Mouse (Mus musculus) ES-E14 (cell line): ENCODE measurements around the gene Rybp. TPM values are rescaled to one million over a fixed set of nuclear protein-coding genes. Genes with fewer than 3 reads are reported as not detected.

Experiments
- DNase-seq: peaks from one replicate; pipeline ENCODE4 v3.0.0-alpha.2; 2013; ENCODE audit warnings: low read depth, low spot score
- H3K27ac ChIP-seq: 2 replicates; pipeline ENCODE4 v1.5.1; 2012; ENCODE audit warnings: low read depth, mild to moderate bottlenecking, low read length, moderate library complexity, mixed read lengths; ENCODE audit not compliant: poor library complexity, insufficient read depth, severe bottlenecking
- H3K36me3 ChIP-seq: 2 replicates; pipeline ENCODE4 v1.6.1; 2012; ENCODE audit warnings: mild to moderate bottlenecking, low read length, moderate library complexity, mixed read lengths; ENCODE audit not compliant: control insufficient read depth, poor library complexity, insufficient read depth, severe bottlenecking
- H3K4me1 ChIP-seq, 2 experiments: fragments of 150-350 bp in 1 of 2; sonication (generic) in 1 of 2; 2 replicates each; pipeline ENCODE4 v1.6.1; 2012; ENCODE audit warnings: low read length in 2 of 2, mild to moderate bottlenecking in 1 of 2, mixed read lengths in 1 of 2; ENCODE audit not compliant: control insufficient read depth in 2 of 2, insufficient read depth in 2 of 2, poor library complexity in 1 of 2
- H3K4me3 ChIP-seq, 2 experiments: fragments of 150-350 bp in 1 of 2; sonication (generic) in 1 of 2; 2 replicates each; pipeline ENCODE4 v1.5.1; 2012; ENCODE audit warnings: low read length in 2 of 2, low read depth in 1 of 2, mild to moderate bottlenecking in 1 of 2, mixed read lengths in 1 of 2; ENCODE audit not compliant: insufficient read depth in 1 of 2, poor library complexity in 1 of 2, severe bottlenecking in 1 of 2
- H3K9ac ChIP-seq: 2 replicates; pipeline ENCODE4 v1.6.1; 2012; ENCODE audit warnings: low read depth, mild to moderate bottlenecking, low read length, mixed read lengths; ENCODE audit not compliant: poor library complexity, insufficient read depth, severe bottlenecking
- H3K9me3 ChIP-seq: fragments of 150-350 bp; sonication (generic); 2 replicates; pipeline ENCODE4 v1.6.1; 2012; ENCODE audit warnings: low read depth, mild to moderate bottlenecking, low read length; ENCODE audit not compliant: control insufficient read depth, insufficient read depth
- CHD2 ChIP-seq: IDR thresholded peaks from 2 replicates; pipeline ENCODE4 v1.6.1; 2014; ENCODE audit warnings: mild to moderate bottlenecking, low read depth, low read length, inconsistent platforms
- HCFC1 ChIP-seq: IDR thresholded peaks from 2 replicates; pipeline ENCODE4 v1.6.1; 2012; ENCODE audit warnings: low read length, inconsistent platforms, borderline replicate concordance; ENCODE audit not compliant: insufficient read depth
- MAFK ChIP-seq: IDR thresholded peaks from 2 replicates; pipeline ENCODE4 v1.6.1; 2014; ENCODE audit warnings: mild to moderate bottlenecking, low read depth, low read length, inconsistent platforms; ENCODE audit not compliant: insufficient read depth
- ZC3H11A ChIP-seq: IDR thresholded peaks from 2 replicates; pipeline ENCODE4 v1.6.1; 2012; ENCODE audit warnings: low read depth, mild to moderate bottlenecking, inconsistent platforms, low read length, borderline replicate concordance
- ZNF384 ChIP-seq: IDR thresholded peaks from 2 replicates; pipeline ENCODE4 v1.6.1; 2012; ENCODE audit warnings: low read depth, low read length, inconsistent platforms
- in situ Hi-C, 2 experiments: fragments of 600-800 bp; cut with MboI; formaldehyde crosslinking; loops; one replicate each; pipeline ENCODE4 v1.15.1; 2025; ENCODE audit warnings: low sequenced_read_pairs in 2 of 2, inconsistent platforms in 1 of 2; ENCODE audit not compliant: unreplicated experiment in 2 of 2
- total RNA-seq: library from RNA; depleted of rRNA; stranded (reverse); fragments of 300-350 nt; gene quantifications from 2 replicates; pipeline ENCODE4 v1.2.3, GENCODE M21; 2012

The Rybp gene
- total RNA-seq, 1 experiment: 71.9 TPM

DNA sequence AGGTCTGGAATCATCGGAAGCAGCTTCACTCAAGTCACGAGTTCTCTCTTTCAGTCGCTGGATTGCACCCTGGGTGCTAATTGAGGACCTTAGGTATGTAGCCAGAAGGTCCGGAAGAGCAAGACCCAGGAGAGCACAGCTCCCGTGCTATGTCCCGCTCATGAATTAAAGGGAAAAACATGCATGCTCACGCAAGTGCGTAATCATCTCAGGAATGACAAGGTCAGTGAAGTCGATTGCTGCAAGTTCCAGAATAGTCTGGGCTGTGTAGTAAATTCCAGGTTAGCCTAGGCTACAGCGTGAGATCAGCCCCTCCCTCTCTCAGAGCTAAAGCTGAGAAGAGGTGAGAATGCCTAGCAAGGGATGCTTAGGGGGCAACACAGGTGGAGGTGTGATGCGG lies 100.5 kb downstream of the Rybp start:
- Histone ChIP-seq H3K4me1 (peaks cover 1 to 2% of the 10 kb centered on the region in 2 experiments; a peak in 2 of 4 replicates), H3K9ac (no peak overlapping the region), H3K4me3 (no peak overlapping the region), H3K27ac (no peak overlapping the region), H3K9me3 (no peaks in the 10 kb centered on the region), H3K36me3 (no peaks in the 10 kb centered on the region)
- in situ Hi-C loops: no loop called here
- TF ChIP-seq CHD2 (no peak), ZNF384 (no peak), MAFK (no peak), ZC3H11A (no peak), HCFC1 (no peak)
- no peak for DNase-seq

DNA sequence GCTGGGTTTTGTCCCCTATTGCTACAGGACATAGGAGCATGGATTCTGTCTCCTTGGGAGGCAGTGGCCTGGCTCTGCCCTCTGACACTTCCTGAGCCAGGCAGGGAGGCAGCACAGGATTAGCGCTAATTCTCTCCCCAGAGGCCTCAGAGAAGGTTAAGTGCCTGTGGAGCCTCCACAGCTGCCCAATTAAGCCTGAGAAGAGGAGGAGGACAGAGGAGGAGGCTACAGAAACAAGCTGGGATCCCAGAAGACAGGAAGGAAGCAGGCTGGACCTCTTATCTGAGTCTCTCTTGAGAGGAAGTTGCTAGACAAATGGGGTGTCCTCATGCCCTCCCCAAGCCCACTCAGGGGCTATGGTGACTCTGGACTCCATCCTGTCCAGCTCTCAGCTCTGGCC lies 101.8 kb downstream of the Rybp start:
- Histone ChIP-seq H3K9ac (no peak overlapping the region), H3K9me3 (no peaks in the 10 kb centered on the region), H3K36me3 (no peaks in the 10 kb centered on the region), H3K27ac (no peak overlapping the region), H3K4me3 (no peak overlapping the region), H3K4me1 (peaks cover 1 to 12% of the 10 kb centered on the region in 2 experiments; a peak in 3 of 4 replicates)
- TF ChIP-seq ZC3H11A: no peak
- no peak for DNase-seq
- in situ Hi-C loops: no loop called here

DNA sequence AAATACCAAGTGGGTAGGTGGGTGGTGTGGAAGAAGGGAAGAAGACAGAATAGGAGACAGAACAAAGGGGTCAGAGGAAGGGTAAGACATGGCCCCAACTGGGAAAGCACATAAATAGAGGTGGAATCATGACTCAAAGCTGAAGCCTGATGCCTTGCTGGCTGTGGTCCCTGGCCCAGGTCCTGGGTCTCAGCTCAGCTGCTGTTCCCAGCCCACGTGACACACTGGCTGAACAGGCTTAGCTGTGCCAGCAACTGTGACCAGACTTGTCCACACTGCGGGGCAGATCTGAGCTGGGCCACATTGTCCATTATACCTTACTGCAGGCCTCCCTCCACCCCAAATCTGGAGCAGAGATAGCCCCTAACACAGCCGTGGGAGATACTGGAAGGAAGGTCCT lies 103.9 kb downstream of the Rybp start:
- in situ Hi-C loops: no loop called here
- no peak overlapping the region for H3K27ac ChIP-seq
- H3K4me3 ChIP-seq: no peak overlapping the region
- DNase-seq: no peak
- no peak overlapping the region for H3K9ac ChIP-seq
- peaks cover 0 to 13% of the 10 kb centered on the region in 2 experiments; a peak in 2 of 4 replicates for H3K4me1 ChIP-seq
- TF ChIP-seq MAFK: no peak
- no peak for TF ChIP-seq HCFC1
- TF ChIP-seq ZNF384: no peak
- no peak for TF ChIP-seq CHD2
- TF ChIP-seq ZC3H11A: no peak
- H3K36me3 ChIP-seq: no peaks in the 10 kb centered on the region
- no peaks in the 10 kb centered on the region for H3K9me3 ChIP-seq

DNA sequence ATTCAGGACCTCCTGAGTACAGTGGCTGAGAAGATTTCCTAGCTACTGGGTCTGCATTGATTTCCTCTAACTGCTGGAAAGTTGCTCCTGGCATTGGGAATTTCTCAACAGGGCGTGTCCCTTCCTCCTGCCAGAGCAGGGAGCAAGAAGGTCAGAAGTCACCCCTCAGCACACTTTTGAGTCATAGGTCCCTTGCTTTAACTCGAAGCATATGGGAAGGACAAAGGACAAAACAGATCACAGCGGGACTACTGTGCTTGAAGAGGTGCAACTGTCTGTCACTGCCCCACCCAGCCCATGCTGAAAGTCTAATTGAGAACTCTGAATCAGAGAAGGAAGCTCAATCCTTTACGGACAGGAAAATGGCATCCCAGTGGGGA lies 106.4 kb downstream of the Rybp start:
- peak; percentile 62 for DNase-seq
- H3K27ac ChIP-seq: no peak overlapping the region
- TF ChIP-seq HCFC1: no peak
- no peak for TF ChIP-seq MAFK
- no peak for TF ChIP-seq ZNF384
- TF ChIP-seq CHD2: no peak
- no peak for TF ChIP-seq ZC3H11A
- H3K4me3 ChIP-seq: no peak overlapping the region
- no peaks in the 10 kb centered on the region for H3K9me3 ChIP-seq
- peaks cover 0 to 13% of the 10 kb centered on the region in 2 experiments; a peak in 2 of 4 replicates for H3K4me1 ChIP-seq
- H3K36me3 ChIP-seq: no peaks in the 10 kb centered on the region
- H3K9ac ChIP-seq: no peak overlapping the region
- in situ Hi-C loops: no loop called here

DNA sequence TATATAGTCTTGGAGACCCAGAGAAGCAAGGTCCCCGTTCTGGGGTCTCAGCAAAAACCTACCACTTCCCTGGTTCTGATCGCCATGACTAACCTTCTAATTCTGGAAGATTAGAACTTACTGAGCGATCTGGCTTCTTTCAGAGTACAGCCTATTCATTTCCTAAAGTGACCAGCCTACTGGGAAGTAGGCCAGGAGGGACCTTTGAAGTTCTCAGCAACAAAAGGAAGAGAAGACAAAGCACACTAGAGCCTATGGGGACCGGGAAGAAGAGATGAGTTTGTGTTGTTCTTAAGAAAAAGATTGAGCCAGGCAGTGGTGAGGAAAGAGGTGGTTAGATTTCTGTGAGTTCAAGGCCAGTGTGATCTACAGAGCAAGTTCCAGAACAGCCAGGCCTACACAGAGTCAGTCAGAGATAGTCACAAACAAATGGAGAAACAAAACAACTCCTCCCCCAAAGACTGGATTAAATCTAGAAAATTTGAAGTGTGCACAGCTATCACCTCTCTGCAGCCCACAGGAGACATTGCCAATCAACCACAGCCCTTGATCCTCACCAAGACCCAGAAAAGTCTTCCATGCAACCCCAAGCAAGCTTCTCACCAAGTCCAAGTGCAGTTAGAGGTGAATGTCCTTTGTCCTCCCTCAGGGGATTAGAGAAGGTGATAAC lies 106.9 kb downstream of the Rybp start:
- H3K9me3 ChIP-seq: no peaks in the 10 kb centered on the region
- H3K27ac ChIP-seq: no peak overlapping the region; the same call in 1 of the 2 replicates
- peaks cover 0 to 13% of the 10 kb centered on the region in 2 experiments; a peak in 2 of 4 replicates for H3K4me1 ChIP-seq
- DNase-seq: no peak
- TF ChIP-seq CHD2 (no peak), ZNF384 (no peak), ZC3H11A (no peak), HCFC1 (no peak), MAFK (no peak)
- no peaks in the 10 kb centered on the region for H3K36me3 ChIP-seq
- H3K4me3 ChIP-seq: no peak overlapping the region
- no peak overlapping the region for H3K9ac ChIP-seq
- in situ Hi-C loops: no loop called here
